Mouse (Mus musculus) lung, postnatal 0 days (tissue): Measurements from ENCODE around the gene Fbxo24.

Experiments used
- CTCF ChIP-seq: IDR thresholded peaks from 2 replicates; pipeline ENCODE4 v1.5.1; 2016; ENCODE audit warnings: antibody characterized with exemption, mild to moderate bottlenecking
- EP300 ChIP-seq: IDR thresholded peaks from 2 replicates; pipeline ENCODE4 v1.6.1; 2016; ENCODE audit warnings: antibody characterized with exemption, mild to moderate bottlenecking, control low read depth

- no peak for TF ChIP-seq CTCF
- no peak for TF ChIP-seq EP300
Observed at GRCm38 (mm10) chr5:137623937-137624530, 4.8 kb downstream of the Fbxo24 start.
